Mouse (Mus musculus): ENCODE results near the gene Rph3a.
A peak's percentile ranks its signal among the peaks of the same experiment; 100 is the strongest.
"Not testable (repeated sequence)": the region's sequence is repeated elsewhere in the genome, so short reads cannot be mapped to it uniquely, and the experiment has no call there.

Rph3a gene

DNA sequence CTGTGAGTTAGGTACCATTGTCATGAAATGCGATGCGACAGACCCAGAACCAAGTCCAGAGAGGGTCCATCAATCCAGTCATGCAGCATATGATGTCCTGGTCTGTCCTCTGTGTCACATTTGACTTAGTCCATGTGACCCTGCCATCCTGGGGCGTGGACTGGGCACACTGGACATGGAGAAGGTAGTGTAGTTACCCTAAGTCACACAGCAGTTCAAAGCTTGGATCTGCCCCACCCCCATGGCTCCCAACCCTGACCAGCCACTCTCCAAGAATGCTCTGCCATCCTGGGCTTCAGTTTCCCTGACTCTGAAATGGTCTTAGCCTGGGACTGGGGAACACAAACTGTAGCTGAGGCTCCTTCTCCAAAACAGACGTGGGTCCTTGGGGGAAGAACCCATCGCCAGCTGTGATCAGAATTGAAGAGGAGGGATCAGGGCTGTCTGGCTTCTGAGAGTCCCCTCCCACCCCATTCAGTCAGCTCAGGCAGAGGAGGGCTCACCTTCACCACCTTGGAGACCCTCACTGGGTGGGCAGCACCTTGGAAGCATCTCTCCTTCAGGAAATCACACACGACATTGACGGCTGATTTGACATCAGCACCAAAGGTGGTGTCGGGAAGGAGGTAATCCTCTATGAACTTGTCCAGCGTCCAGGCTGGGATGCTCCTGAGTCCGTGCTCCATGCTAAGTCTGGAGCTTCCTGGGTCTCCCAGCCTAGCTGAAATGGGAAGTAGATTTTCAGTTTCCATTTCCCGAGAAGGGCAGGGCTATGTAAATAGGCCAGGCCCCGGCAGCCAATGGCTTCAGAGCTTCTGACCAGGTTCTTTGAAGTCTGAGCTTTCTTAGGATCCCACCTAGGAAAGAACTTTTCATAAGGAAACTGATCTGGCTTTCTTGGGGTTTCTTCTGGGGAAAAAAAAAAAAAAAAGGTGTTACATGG is 102.8 kb downstream of the Rph3a start, which contains the start of gene Oas1a:
Gene Oas1a (minus strand): TSS at position 731 of the 943 bp plus-strand sequence.
- not testable (repeated sequence) for DNase-seq

- DNase-seq, result no peak
These were observed 107.8 kb downstream of the Rph3a start for GRCm38 (mm10) chr5:120902056-120902455.

- no peak for DNase-seq
These were observed 109.2 kb downstream of the Rph3a start for GRCm38 (mm10) chr5:120900666-120901065.

DNA sequence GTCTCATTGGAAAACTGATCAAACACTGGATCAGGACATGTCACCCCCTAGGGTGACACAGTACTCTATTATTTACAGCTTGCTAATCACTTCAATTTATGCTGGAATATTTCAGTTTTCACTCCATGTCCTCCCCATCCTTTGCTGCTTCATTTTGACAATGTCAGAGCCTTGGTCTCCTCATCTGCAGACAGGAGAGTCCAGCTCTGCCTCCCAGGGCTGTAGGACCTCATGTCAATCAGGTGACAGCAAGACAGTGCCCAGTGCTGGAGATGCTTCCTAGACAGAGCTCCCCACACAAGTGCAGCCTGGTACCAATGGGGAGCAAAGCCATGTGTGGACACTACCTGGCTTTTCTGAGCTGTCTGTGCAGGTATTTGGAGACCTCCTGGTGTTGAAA is 111.2 kb downstream of the Rph3a start:
- no peak for DNase-seq

GRCm38 (mm10) chr5:120898307-120898706 is 111.6 kb downstream of the Rph3a start:
- no peak for DNase-seq

DNA sequence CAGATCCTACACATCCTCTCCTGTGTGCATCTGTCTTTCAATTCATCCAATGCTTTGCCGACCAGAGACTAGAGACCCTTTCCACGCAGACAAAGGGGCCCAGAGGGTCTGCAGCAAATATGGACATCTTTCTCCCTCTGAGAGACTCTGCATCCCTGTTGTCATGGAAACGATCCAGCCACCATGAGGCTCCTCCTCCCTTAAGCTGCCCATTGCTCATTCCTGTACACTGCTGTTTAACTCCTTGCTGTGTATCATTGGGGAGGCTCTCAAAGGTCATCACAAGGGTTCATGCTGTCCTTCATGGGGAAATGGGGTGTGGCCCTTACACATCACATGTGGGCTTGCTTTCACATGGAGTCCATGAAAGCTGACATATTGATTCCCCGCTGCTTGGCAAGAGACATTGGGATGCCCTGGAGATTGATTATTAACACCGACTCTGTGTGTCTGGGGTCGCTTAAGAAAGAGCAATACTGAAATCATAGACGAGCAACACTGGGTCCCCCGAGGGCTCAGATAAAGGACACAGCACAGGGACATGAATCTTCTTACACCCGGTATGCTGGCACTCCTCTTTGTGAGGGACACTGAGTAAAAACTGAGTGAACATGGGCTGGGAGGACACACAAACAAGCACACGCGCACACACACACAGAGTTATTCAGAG is 114.5 kb downstream of the Rph3a start:
- no peak for DNase-seq

DNA sequence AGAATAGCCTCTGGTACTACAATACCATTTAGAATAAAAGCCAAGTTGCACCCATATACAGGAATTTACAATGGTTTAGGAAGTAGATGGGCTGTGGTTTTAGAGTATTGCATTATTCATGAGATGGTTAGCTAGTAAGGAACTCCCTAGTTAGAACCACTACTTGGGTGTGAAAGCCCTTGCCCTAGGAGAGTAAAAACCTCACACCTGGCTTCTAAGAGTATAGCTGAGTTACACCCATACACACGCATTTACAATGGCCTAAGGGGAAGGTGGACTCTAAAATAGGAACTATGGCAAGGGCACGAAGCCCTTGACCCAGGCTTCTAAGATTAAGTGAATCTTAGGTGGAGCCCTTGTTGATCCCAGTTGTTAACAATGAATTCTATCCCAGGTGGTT is 115.2 kb downstream of the Rph3a start:
- DNase-seq, result not testable (repeated sequence)

DNA sequence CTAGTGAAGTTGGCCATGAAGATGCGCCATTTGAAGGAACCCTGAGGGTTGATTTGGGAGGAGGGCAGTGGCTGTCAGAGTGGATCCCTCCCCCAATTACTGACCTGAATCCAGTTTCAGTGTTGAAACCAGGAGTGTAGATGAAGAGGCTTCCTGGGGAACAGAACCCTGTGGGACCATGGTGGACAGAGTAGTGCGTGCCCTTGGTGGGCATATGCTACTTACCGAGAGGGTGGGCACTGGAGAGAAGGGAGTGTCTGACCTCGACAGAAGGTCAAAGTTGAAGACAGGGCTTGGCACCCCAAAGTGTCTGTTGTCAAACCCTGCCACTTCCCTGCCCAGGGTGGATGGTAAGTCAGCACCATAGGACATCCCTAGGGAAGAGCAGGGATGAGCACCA is 116.0 kb downstream of the Rph3a start:
- not testable (repeated sequence) for DNase-seq

DNA sequence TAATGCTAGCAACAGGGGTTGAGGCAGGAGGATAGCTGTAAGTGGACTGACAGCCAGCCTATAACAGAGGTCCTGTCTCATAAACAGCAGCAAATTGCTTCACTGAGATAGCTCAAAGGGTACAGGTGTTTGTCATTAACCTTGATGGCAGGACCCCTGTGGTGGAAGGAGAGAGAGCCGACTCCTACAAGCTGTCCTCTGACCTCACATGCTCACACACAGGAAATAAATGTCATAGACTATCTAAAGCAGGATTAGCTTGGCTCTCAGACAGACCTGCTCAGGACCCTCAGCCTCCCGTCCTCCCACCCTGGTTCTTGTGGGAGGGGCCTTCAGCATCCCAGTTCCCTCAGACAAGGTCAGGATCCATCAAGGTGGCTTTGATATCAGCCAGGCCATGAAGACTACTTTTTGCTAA is 117.6 kb downstream of the Rph3a start:
- no peak for DNase-seq

- DNase-seq, result peak; percentile 22 to 26
These were observed 118.2 kb downstream of the Rph3a start for GRCm38 (mm10) chr5:120891566-120892242.

- DNase-seq, result no peak
These were observed 118.9 kb downstream of the Rph3a start for GRCm38 (mm10) chr5:120890991-120891390.
